Mouse (Mus musculus) spleen, adult 2 months (tissue): Measurements from ENCODE around the gene Syngr3.

Experiments
- CTCF ChIP-seq: fragments of 200-500 bp; IDR thresholded peaks from 2 replicates; pipeline ENCODE4 v1.5.1; 2011; ENCODE audit warnings: mild to moderate bottlenecking, inconsistent platforms; ENCODE audit not compliant: insufficient read depth, insufficient read length, insufficient replicate concordance; ENCODE audit errors: extremely low read depth
- POLR2A ChIP-seq: fragments of 200-500 bp; IDR thresholded peaks from 2 replicates; pipeline ENCODE4 v1.6.1; 2011; ENCODE audit warnings: low read depth, low read length, inconsistent platforms

DNA sequence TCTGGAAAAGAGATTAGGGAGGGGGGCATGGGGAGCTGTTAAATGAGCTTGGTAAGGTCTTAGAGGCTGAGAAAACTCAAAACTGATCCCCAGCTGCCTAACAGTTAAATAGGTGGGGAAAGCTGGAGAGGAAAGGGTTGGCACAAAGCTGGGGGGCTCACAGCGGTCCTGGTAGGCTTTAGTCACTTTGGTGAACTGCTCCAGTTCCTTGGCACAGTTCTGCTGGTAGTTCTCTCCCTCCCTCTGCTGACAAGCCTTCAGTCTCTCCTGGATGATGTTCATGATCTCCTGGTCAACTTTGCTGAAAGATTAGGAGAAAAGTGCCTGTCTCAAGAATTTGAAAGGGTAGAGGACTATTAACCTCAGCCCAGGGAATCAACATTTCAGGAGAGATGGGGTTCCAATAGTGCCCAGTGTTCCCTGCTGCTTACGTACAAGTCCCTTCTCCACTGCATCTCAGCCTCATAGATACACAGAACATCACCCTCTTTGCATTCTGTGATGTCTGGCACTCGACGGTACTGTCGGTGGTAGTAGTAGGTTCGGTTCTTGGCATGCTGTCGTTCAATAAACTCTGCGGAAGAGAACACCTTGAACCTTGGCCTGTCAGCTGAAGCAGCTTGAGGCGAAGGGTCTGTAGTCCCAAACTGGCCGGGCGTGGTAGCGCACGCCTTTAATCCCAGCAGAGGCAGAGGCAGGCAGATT, 32.6 kb upstream of the Syngr3 start:
- TF ChIP-seq CTCF (no peak), POLR2A (no peak)
